24 mouse cellular contexts compared by ENCODE assay signal in genomic region chr15:99325598-99325997, GRCm38 (mm10). TPM values are rescaled to one million over a fixed set of nuclear protein-coding genes. Genes with fewer than 3 reads are reported as not detected.
A peak's percentile ranks its signal among the peaks of the same experiment; 100 is the strongest.
DNase-seq lines count a peak whose midpoint lies in the region; ATAC-seq and TF ChIP-seq lines count a peak whose summit lies in the region.
"Had no signal": no experiment of that assay in that cellular context is flagged by ENCODE, and none has a peak within 500 bp of the region (broad histone marks: within the 10 kb centered on the region; RNA-seq: fewer than 3 reads in every experiment).

No protein-coding gene starts in this region.

- no peak for ATAC-seq in heart, embryonic 15.5 days (replicated peaks; ENCODE audit: insufficient number of reproducible peaks, insufficient read depth, low FRiP score, low read depth)
- ATAC-seq in heart, embryonic 11.5 days (replicated peaks; ENCODE audit: insufficient number of reproducible peaks, low FRiP score, low TSS enrichment), result no peak
- no peak for ATAC-seq in kidney, embryonic 15.5 days (replicated peaks; ENCODE audit: low FRiP score)
- no peak for ATAC-seq in kidney, embryonic 14.5 days (ENCODE audit: low FRiP score, low TSS enrichment)
- ATAC-seq in lung, embryonic 14.5 days (ENCODE audit: insufficient read depth), result no peak
- ATAC-seq: forebrain, embryonic 16.5 days; hindbrain, embryonic 16.5 days; midbrain, embryonic 16.5 days had no signal

- H3K9ac ChIP-seq in heart, embryonic 15.5 days, result no peak overlapping the region
- no peak overlapping the region for H3K9ac ChIP-seq in heart, embryonic 11.5 days (ENCODE audit: low read depth, low read length)
- no peak overlapping the region for H3K9ac ChIP-seq in kidney, embryonic 15.5 days
- H3K9ac ChIP-seq in kidney, embryonic 14.5 days (ENCODE audit: low read depth, low read length), result no peak overlapping the region
- H3K9ac ChIP-seq in lung, embryonic 14.5 days, result no peak overlapping the region
- H3K9ac ChIP-seq: heart, embryonic 12.5 days; limb, embryonic 15.5 days; liver, embryonic 13.5 days; lung, embryonic 15.5 days; stomach, embryonic 15.5 days had no signal

- TF ChIP-seq POLR2A in lung, adult 2 months (IDR thresholded peaks at IDR 0.05; ENCODE audit: borderline replicate concordance, extremely low read depth, low read depth, low read length), result no peak

- peaks cover 25% of the 10 kb centered on the region for H3K4me1 ChIP-seq in heart, embryonic 15.5 days (replicated peaks)
- peaks cover 17% of the 10 kb centered on the region for H3K4me1 ChIP-seq in heart, embryonic 11.5 days (ENCODE audit: control insufficient read depth, insufficient read depth, low read length)
- H3K4me1 ChIP-seq in kidney, embryonic 15.5 days, result peaks cover 19% of the 10 kb centered on the region
- no peaks in the 10 kb centered on the region for H3K4me1 ChIP-seq in kidney, embryonic 14.5 days (ENCODE audit: control insufficient read depth, insufficient read depth, low read length)
- no peaks in the 10 kb centered on the region; the same call in 1 of the 2 replicates for H3K4me1 ChIP-seq in lung, embryonic 14.5 days (ENCODE audit: insufficient read depth)
- H3K4me1 ChIP-seq in lung, adult 2 months (ENCODE audit: control insufficient read depth, insufficient read depth, low read length), result peaks cover 26% of the 10 kb centered on the region
- H3K4me1 ChIP-seq: limb, embryonic 15.5 days; stomach, embryonic 15.5 days had no signal

- no peak overlapping the region for H3K4me3 ChIP-seq in heart, embryonic 15.5 days
- H3K4me3 ChIP-seq in heart, embryonic 11.5 days (ENCODE audit: low read depth, low read length), result no peak overlapping the region
- no peak overlapping the region for H3K4me3 ChIP-seq in kidney, embryonic 15.5 days (replicated peaks)
- no peak overlapping the region for H3K4me3 ChIP-seq in kidney, embryonic 14.5 days (ENCODE audit: low read length)
- no peak overlapping the region for H3K4me3 ChIP-seq in lung, embryonic 14.5 days (ENCODE audit: low read depth, low read length)
- H3K4me3 ChIP-seq in lung, adult 2 months (replicated peaks; ENCODE audit: extremely low read depth, low read depth, low read length), result no peak overlapping the region
- H3K4me3 ChIP-seq: erythroblast, embryonic 14.5 days; heart, embryonic 12.5 days; limb, embryonic 10.5 days; limb, embryonic 15.5 days; liver, embryonic 13.5 days; lung, embryonic 15.5 days; stomach, embryonic 15.5 days had no signal

- peak overlapping the region; percentile 62 for H3K27ac ChIP-seq in heart, embryonic 15.5 days
- no peak overlapping the region for H3K27ac ChIP-seq in heart, embryonic 11.5 days (ENCODE audit: low read depth, low read length)
- H3K27ac ChIP-seq in kidney, embryonic 15.5 days, result peak overlapping the region; percentile 55; the same call in 1 of the 2 replicates
- no peak overlapping the region for H3K27ac ChIP-seq in kidney, embryonic 14.5 days (ENCODE audit: low read depth, low read length)
- peak overlapping the region; percentile 28; the same call in 1 of the 2 replicates for H3K27ac ChIP-seq in lung, embryonic 14.5 days (ENCODE audit: low read depth)
- H3K27ac ChIP-seq: limb, embryonic 10.5 days; limb, embryonic 15.5 days; liver, embryonic 13.5 days; lung, embryonic 15.5 days; stomach, embryonic 15.5 days had no signal

- H3K4me2 ChIP-seq in heart, embryonic 15.5 days, result no peak overlapping the region
- H3K4me2 ChIP-seq in heart, embryonic 11.5 days, result no peak overlapping the region
- H3K4me2 ChIP-seq in kidney, embryonic 15.5 days, result no peak overlapping the region
- no peak overlapping the region for H3K4me2 ChIP-seq in kidney, embryonic 14.5 days (replicated peaks; ENCODE audit: low read depth, low read length)
- H3K4me2 ChIP-seq in lung, embryonic 14.5 days, result no peak overlapping the region
- H3K4me2 ChIP-seq: heart, embryonic 12.5 days; limb, embryonic 15.5 days; liver, embryonic 13.5 days; lung, embryonic 15.5 days; midbrain, embryonic 11.5 days; stomach, embryonic 15.5 days had no signal

- TF ChIP-seq CTCF in lung, embryonic 14.5 days (IDR thresholded peaks at IDR 0.05; ENCODE audit: low read depth), result no peak
- TF ChIP-seq CTCF in lung, adult 2 months (IDR thresholded peaks at IDR 0.05; ENCODE audit: insufficient read depth, low read length), result no peak

- no peaks in the 10 kb centered on the region for H3K9me3 ChIP-seq in heart, embryonic 15.5 days (replicated peaks)
- no peaks in the 10 kb centered on the region for H3K9me3 ChIP-seq in heart, embryonic 11.5 days (replicated peaks; ENCODE audit: control insufficient read depth, low read length)
- H3K9me3 ChIP-seq in kidney, embryonic 15.5 days (replicated peaks), result no peaks in the 10 kb centered on the region
- no peaks in the 10 kb centered on the region for H3K9me3 ChIP-seq in kidney, embryonic 14.5 days (ENCODE audit: control insufficient read depth, low read length)
- no peaks in the 10 kb centered on the region for H3K9me3 ChIP-seq in lung, embryonic 14.5 days (ENCODE audit: low read depth, low read length)
- H3K9me3 ChIP-seq: limb, embryonic 10.5 days; limb, embryonic 15.5 days; liver, embryonic 13.5 days; lung, embryonic 15.5 days; stomach, embryonic 15.5 days had no signal

- WGBS in heart, embryonic 15.5 days, result 90% methylated on average over 6 of the region's 6 CpGs
- 88% methylated on average over 6 of the region's 6 CpGs for WGBS in heart, embryonic 11.5 days (ENCODE audit: insufficient replicate concordance)
- WGBS in kidney, embryonic 15.5 days, result 92% methylated on average over 6 of the region's 6 CpGs
- WGBS in kidney, embryonic 14.5 days, result 95% methylated on average over 6 of the region's 6 CpGs
- 89% methylated on average over 6 of the region's 6 CpGs for WGBS in lung, embryonic 14.5 days
- WGBS in lung, adult 2 months, result 84% methylated on average over 6 of the region's 6 CpGs

- no peaks in the 10 kb centered on the region for H3K27me3 ChIP-seq in heart, embryonic 15.5 days
- no peaks in the 10 kb centered on the region for H3K27me3 ChIP-seq in heart, embryonic 11.5 days (ENCODE audit: control insufficient read depth, insufficient read depth, low read length)
- no peaks in the 10 kb centered on the region for H3K27me3 ChIP-seq in kidney, embryonic 15.5 days
- no peaks in the 10 kb centered on the region for H3K27me3 ChIP-seq in kidney, embryonic 14.5 days (ENCODE audit: control insufficient read depth, insufficient read depth, low read length)
- H3K27me3 ChIP-seq in lung, embryonic 14.5 days (ENCODE audit: insufficient read depth, low read length), result no peaks in the 10 kb centered on the region
- H3K27me3 ChIP-seq: heart, embryonic 12.5 days; limb, embryonic 15.5 days; liver, embryonic 13.5 days; lung, embryonic 15.5 days; stomach, embryonic 15.5 days had no signal

- peaks cover 67% of the 10 kb centered on the region for H3K36me3 ChIP-seq in heart, embryonic 15.5 days
- peaks cover 34% of the 10 kb centered on the region for H3K36me3 ChIP-seq in heart, embryonic 11.5 days (ENCODE audit: control insufficient read depth, insufficient read depth, low read length)
- peaks cover 91% of the 10 kb centered on the region for H3K36me3 ChIP-seq in kidney, embryonic 15.5 days
- H3K36me3 ChIP-seq in kidney, embryonic 14.5 days (ENCODE audit: control insufficient read depth, insufficient read depth, low read length), result peaks cover 85% of the 10 kb centered on the region
- H3K36me3 ChIP-seq in lung, embryonic 14.5 days (ENCODE audit: insufficient read depth), result peaks cover 87% of the 10 kb centered on the region

- no peak for DNase-seq in lung, embryonic 14.5 days
- no peak for DNase-seq in lung, adult 2 months
- DNase-seq: adrenal gland, adult 2 months; adrenal gland, postnatal 36 days; B cell, adult 2 months; cerebellum, adult 2 months; liver, embryonic 13.5 days; lung, postnatal 36 days; right cerebral cortex, postnatal 25 days had no signal

RNA-seq across cellular contexts. Expression of gene Fam186b, which starts 29.9 kb away (rescaled TPM):
- polyA plus RNA-seq in heart, embryonic 15.5 days (2015; fragmentation: Nextera tagmentation; extraction: Ambion mirVana), result 0.09 and 0.47 TPM in 2 replicates
- 0.17 and 0.66 TPM in 2 replicates for polyA plus RNA-seq in heart, embryonic 11.5 days (2014; fragmentation: Nextera tagmentation; extraction: Ambion mirVana)
- polyA plus RNA-seq in kidney, embryonic 15.5 days (2015; fragmentation: Nextera tagmentation; extraction: Ambion mirVana), result 0.21 and 0.43 TPM in 2 replicates
- polyA plus RNA-seq in kidney, embryonic 14.5 days (2014; fragmentation: Nextera tagmentation; extraction: Ambion mirVana), result 0.07 and 0.22 TPM in 2 replicates
- 0.05 and 0.15 TPM in 2 replicates for polyA plus RNA-seq in lung, embryonic 14.5 days (2014; fragmentation: Nextera tagmentation; extraction: Ambion mirVana)
- 0.05 TPM in 1 of 2 replicates, not detected in the other for polyA plus RNA-seq in lung, adult 2 months (2012; rRNA removed)
- polyA plus RNA-seq: erythroblast, embryonic 14.5 days; liver, embryonic 13.5 days; neural tube, embryonic 11.5 days had no signal

RNA-seq across cellular contexts. Expression of gene Prpf40b, which starts 30.7 kb away (rescaled TPM):
- polyA plus RNA-seq in heart, embryonic 15.5 days (2015; fragmentation: Nextera tagmentation; extraction: Ambion mirVana), result 37.2 and 42.1 TPM in 2 replicates
- 34.6 and 37.4 TPM in 2 replicates for polyA plus RNA-seq in heart, embryonic 11.5 days (2014; fragmentation: Nextera tagmentation; extraction: Ambion mirVana)
- 56.4 and 66.5 TPM in 2 replicates for polyA plus RNA-seq in kidney, embryonic 15.5 days (2015; fragmentation: Nextera tagmentation; extraction: Ambion mirVana)
- 39.5 and 63.9 TPM in 2 replicates for polyA plus RNA-seq in kidney, embryonic 14.5 days (2014; fragmentation: Nextera tagmentation; extraction: Ambion mirVana)
- polyA plus RNA-seq in lung, embryonic 14.5 days (2014; fragmentation: Nextera tagmentation; extraction: Ambion mirVana), result 48.3 and 59.1 TPM in 2 replicates
- polyA plus RNA-seq in lung, adult 2 months (2012; rRNA removed), result 68.1 and 76.5 TPM in 2 replicates

RNA-seq across cellular contexts. Expression of gene Fmnl3, which starts 44.7 kb away (rescaled TPM):
- polyA plus RNA-seq in heart, embryonic 15.5 days (2015; fragmentation: Nextera tagmentation; extraction: Ambion mirVana), result 14.0 and 17.8 TPM in 2 replicates
- 11.0 and 11.4 TPM in 2 replicates for polyA plus RNA-seq in heart, embryonic 11.5 days (2014; fragmentation: Nextera tagmentation; extraction: Ambion mirVana)
- 31.7 and 32.4 TPM in 2 replicates for polyA plus RNA-seq in kidney, embryonic 15.5 days (2015; fragmentation: Nextera tagmentation; extraction: Ambion mirVana)
- polyA plus RNA-seq in kidney, embryonic 14.5 days (2014; fragmentation: Nextera tagmentation; extraction: Ambion mirVana), result 15.0 and 27.9 TPM in 2 replicates
- polyA plus RNA-seq in lung, embryonic 14.5 days (2014; fragmentation: Nextera tagmentation; extraction: Ambion mirVana), result 31.7 and 33.5 TPM in 2 replicates
- polyA plus RNA-seq in lung, adult 2 months (2012; rRNA removed), result 53.4 and 58.9 TPM in 2 replicates

Comparison
In these comparisons a context has a peak if more than half of its experiments do, and no peak if none do; other contexts are left out.
1. H3K27ac ChIP-seq: peak in heart, embryonic 15.5 days (single experiment), kidney, embryonic 15.5 days (single experiment) and lung, embryonic 14.5 days (single experiment); none in heart, embryonic 11.5 days (single experiment) and kidney, embryonic 14.5 days (single experiment).